Mouse (Mus musculus) cerebellum, postnatal 25 days (tissue): Measurements from ENCODE around the gene Slc15a2.
A peak's percentile ranks its signal among the peaks of the same experiment; 100 is the strongest.

Source experiments
- DNase-seq, 2 experiments: peaks; one replicate each; pipeline ENCODE4 v3.0.0; 2021; ENCODE audit warnings: mixed read lengths in 2 of 2

Gene Slc15a2

DNA sequence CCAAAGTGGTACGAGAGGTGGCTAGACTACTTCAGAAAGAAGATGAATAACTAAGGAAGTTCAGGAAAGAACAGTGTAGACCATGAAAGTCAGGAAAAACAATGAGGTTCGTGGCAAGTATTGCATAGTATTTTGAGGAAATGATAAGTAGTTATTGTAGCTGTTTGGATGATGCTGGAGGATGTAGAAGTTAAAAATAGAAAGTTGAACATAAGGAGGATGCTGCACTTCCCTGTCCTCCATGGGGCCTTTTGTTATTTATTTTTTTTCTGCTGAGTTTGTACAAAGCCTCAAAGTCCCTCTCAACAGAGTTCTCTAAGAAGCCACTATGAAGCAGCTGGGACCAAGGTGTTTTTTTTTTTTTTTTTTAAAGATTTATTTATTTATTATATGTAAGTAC lies 37.0 kb downstream of the Slc15a2 start:
- DNase-seq, result no peak

DNA sequence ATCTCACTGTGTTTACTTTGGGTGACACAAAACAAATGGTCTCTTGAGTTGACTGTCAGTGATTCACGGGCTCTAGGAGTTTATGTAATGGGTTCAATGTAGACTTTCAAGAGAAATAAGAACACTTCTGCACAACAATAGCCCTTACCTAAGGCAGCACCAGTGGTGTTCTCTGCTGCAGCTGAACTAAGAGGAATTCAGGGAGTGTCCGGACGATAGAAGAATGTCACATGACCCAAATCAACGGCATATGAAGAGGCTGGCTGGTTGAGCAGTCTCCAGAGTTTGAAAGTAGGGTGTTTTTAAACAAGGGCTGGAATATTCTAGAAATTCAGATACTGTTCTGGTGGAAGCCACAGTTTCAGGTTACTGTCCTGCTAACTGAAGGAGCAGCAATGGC lies 37.7 kb downstream of the Slc15a2 start:
- no peak for DNase-seq

- no peak for DNase-seq
Observed at GRCm38 (mm10) chr16:36743580-36743979, 41.2 kb downstream of the Slc15a2 start.

GRCm38 (mm10) chr16:36739404-36739930 lies 45.3 kb downstream of the Slc15a2 start:
- DNase-seq, result no peak

- no peak for DNase-seq
Observed at GRCm38 (mm10) chr16:36735421-36735820, 49.3 kb downstream of the Slc15a2 start.

DNA sequence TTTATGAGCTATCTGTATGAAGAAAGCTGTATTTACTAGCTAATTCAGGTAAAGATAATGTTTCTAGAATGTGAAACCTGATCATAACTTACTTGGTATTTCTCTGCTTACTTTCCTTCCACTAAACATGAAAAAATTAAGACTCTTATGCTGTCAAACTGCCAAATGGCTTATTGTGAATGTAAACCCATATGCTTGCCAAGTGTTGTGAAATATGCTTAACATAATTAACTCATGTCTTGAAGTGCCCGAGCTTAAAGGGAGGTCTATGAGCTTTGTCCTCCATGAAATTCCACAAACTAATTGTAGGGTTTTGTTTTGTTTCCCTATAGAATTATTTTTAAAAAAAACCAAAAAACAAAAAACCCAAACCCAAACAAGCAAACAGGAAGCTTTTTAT lies 50.9 kb downstream of the Slc15a2 start:
- DNase-seq, result no peak

DNA sequence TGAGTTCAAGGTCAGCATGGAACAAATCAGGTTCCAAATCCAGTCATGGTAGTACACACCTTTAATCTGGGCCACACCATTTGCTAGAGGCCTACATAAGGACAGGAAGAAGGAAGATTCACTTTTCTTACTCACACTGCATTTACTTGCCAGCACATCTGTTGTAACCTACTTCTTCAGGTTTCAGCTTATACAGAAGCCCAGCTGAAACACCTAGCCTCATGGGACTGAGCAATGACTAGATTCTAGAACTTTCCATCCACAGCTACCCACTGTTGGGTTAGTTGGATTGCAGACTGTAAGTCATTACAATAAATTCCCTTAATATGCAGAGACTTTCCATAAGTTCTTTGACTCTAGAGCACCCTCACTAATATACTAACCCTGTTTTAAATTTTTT lies 52.2 kb downstream of the Slc15a2 start:
- no peak for DNase-seq

DNA sequence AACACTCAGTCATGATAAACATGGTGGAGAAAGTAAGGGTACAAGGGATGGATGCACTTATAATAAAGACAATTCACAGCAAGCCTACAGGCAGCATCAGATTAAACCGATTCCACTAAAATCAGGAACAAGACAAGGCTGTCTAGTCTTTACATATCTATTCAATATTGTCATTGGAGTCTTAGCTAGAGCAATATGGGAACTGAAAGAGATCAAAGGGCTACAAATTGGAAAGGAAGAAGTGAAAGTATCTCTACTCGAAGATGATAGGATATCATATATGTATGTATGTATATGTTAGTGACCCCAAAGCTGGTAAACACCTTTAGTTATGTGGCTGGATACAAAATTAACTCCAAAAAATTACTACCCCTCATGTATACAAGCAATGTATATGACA lies 55.8 kb downstream of the Slc15a2 start:
- DNase-seq, result no peak

- DNase-seq, result peak in 1 of 2 experiments; percentile 12
Observed at GRCm38 (mm10) chr16:36723880-36724443, 60.8 kb downstream of the Slc15a2 start.

GRCm38 (mm10) chr16:36722739-36723138 lies 62.0 kb downstream of the Slc15a2 start:
- no peak for DNase-seq

GRCm38 (mm10) chr16:36720194-36721055 lies 64.3 kb downstream of the Slc15a2 start:
- DNase-seq, result no peak

GRCm38 (mm10) chr16:36718637-36719036 lies 66.1 kb downstream of the Slc15a2 start:
- no peak for DNase-seq

DNA sequence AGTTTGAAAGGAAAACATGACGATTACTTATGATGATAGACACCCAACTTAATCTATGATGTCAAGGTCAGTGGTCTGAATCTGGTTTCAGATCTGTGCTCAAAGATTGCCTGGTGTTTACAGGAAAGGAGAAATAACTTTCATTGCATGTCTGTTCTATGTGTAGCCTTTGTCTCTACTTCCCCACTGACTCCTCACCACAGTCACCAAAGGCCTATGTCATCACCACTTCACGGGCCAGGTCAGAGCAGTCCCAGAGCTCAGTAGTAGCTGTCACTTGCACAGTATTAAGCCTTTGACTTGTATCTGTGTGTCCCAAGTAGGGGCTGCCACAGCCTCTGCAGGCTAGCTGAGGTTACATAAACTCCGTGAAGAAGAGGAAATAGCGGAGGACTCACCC lies 67.3 kb downstream of the Slc15a2 start:
- DNase-seq, result no peak

GRCm38 (mm10) chr16:36711760-36712159 lies 73.0 kb downstream of the Slc15a2 start:
- no peak for DNase-seq

- DNase-seq, result no peak
Observed at GRCm38 (mm10) chr16:36710794-36711193, 74.0 kb downstream of the Slc15a2 start.

DNA sequence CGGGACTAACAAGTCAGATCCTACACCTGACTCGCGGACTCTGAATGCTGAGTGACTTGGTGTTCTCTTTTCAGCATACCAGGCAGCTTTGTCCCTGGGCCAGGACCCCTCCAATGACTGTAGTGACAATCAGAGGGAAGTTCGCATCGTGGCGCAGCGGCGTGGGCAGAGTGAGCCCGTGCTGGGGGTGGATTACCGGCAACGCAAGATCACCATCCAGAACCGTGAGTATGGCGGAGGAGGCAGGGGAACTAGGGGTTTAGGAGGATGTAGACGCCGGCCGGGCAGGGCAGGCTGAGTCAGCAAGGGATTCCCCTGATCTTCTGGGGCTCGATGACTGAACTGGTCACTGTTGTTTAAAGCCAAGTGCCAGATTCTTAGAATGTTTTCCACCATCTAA lies 75.4 kb downstream of the Slc15a2 start:
- DNase-seq, result no peak

DNA sequence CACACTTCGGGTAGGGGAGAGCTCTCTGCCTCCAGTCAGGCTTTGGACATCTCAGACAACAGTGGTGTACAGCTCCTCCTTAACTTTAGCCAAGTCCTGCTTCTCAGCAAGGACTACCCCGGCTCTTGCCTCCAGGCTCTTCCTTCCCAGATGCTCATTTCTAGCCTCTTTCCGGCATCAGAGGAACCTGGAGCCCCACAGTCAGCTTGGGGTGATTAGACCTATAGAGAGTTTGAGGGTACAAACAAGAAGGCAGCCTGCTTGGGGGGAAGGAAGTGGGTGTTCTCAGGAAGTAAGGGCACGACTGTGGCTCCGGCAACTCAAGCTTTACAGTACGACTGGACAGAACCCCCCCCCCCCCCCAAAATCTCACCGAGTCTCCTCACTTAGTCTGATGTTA lies 76.0 kb downstream of the Slc15a2 start:
- DNase-seq, result no peak

DNA sequence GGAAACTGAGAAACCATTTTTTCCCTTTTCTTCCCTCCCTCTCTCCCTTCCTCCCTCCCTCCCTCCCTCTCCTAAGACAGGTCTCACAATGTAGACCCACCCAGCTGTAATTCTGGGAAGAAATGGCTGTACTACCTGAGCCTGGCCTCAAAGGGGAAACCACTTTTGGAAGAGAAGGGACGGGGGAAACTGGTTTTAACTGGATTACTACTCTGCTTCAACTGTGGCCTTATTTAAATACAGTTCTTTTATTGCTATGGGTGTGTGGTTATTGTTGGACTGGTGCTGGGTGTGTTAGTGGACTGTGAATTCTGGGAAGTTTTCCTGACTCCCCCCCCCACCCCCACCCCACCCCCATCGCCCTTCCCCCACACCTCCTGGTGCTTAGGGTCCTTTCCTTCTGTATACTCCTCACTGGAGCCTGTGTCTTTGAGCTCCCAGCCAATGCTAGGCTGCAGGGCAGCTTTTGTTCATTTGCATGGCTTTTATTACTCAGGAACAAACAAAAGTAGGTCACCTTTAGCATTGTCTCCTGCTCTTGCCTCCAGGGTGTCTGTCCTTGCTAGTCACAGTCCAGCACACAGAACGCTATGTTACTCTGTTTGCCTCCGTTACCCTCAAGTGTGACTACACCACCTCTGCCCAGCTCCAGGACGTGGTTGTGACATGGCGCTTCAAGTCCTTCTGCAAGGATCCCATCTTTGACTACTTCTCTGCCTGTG lies 76.9 kb downstream of the Slc15a2 start:
- DNase-seq, result no peak

GRCm38 (mm10) chr16:36700484-36700883 lies 84.3 kb downstream of the Slc15a2 start:
- no peak for DNase-seq
